Mouse (Mus musculus): ENCODE data around the gene Dok3.

The Dok3 gene

DNA sequence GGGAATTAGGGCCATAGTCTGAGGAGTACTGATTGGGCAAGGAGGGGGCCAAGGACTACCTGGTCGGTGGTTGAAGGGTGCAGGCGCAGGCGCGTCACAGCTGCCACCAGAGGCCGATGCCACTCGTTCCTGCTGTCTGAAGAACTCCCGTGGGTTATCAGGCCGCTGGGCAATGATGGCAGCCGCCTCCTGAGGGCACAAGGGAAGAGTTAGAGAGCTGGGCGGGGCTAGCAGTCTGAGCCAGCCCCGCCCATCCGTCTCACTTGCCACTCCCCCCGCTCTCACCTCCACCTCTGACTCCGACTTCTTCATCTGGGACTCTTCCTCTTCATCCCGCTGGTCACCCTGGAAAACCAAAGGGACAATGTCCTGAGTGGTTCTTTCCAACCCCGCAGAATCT lies 51.6 kb downstream of the Dok3 start:
- DNase-seq (ENCODE audit: low read depth, low spot score): no peak

DNA sequence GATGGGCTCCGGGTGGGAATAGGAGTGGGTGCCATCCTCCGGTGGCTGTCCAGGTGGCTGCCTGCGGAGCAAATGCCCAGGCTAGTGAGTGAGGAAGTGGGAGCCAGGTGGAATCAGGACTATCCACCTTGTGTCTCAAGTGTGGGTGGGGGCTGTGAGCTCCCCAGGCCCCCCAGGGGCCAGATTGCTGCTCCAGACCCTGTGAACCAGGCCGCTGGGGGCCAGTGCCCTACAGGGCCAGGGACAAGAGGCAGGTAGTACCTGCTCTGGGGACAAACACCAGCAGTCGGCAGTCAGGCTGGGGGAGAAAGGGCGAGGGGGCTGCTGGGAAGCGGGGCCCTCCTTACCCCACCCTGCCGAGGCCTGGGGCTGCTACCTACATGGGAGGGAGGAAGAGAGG lies 52.8 kb downstream of the Dok3 start:
- DNase-seq (ENCODE audit: low read depth, low spot score): no peak

DNA sequence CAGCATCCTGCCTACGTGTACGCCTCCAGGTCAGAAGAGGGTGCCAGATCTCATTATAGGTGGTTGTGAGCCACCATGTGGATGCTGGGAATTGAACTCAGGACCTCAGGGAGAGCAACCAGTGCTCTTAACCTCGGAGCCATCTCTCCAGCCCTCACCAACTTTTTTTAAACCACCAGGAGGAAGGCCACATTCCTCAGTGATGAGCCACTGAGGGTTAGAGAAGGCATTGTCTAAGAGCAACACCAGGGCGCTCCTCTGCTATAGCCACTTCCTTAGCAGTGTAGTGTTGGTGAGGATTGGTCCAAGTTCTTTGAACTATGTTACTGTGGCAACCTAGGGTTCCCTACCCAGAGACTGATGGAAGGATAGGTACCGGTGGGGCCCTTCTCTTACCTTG lies 53.3 kb downstream of the Dok3 start:
- DNase-seq (ENCODE audit: low read depth, low spot score): no peak

DNA sequence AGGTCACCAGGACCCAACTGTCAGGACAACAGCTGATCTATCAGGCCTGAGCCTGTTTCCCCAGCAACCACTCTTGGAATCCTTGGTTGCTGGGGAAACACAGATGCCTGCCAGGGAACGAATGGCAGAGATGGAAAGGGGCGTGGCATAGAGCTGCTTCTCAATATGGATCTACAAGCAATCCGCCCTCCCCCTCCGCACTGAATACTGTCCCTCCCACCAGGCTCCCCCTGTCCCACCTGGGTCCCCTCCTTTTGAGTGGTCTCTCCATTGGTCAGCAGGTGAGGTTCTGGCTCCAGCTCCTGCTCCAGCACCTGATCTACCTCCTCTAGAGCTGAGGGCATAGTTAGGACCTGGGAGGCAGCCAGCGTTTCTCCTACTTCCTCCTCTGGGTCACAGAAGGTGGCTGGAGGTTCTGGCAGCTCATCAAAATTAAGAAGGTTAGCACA lies 54.5 kb downstream of the Dok3 start:
- no peak for DNase-seq (ENCODE audit: low read depth, low spot score)

DNA sequence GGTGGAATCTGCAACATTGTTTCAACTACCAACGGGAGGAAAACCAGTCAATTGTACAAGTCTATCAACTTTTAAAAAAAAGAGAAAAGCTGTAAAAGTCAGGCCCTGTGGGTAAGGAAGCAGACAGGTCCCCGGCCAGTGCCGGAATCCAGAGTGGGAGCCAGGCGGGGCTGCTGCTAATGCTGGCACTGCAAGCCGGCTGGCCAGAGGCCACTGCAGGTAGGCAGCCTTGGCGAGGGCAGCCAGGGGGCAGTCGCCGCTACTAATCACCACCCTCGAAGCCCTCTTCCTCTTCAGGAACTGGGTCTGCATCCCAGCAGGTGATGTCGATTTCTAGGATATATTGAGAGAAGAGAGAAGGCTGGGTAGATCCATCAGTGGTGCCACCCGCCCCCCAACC lies 55.1 kb downstream of the Dok3 start:
- DNase-seq (ENCODE audit: low read depth, low spot score): no peak
